Mouse (Mus musculus) liver, embryonic 16.5 days (tissue): ENCODE measurements at regions not wholly inside any gene's neighbourhood (a gene's known extent, or its start where the extent isn't known, plus 50 kb on each side); places are given as distances from the start of the nearest gene placed in this dataset.
"Not testable (repeated sequence)": the region's sequence is repeated elsewhere in the genome, so short reads cannot be mapped to it uniquely, and the experiment has no call there.

Source experiments
- ATAC-seq: fragments of 200-750 bp; cut with Nextera tagmentation; 2 replicates; pipeline ENCODE4 v1.8.0; 2017; ENCODE audit warnings: low read depth, mild to moderate bottlenecking, moderate number of reproducible peaks, moderate library complexity
- H3K27ac ChIP-seq: fragments of 300-500 bp; sonication (generic); 2 replicates; pipeline ENCODE4 v1.5.1; 2014; ENCODE audit warnings: mild to moderate bottlenecking, low read length
- H3K27me3 ChIP-seq: fragments of 300-500 bp; sonication (generic); 2 replicates; pipeline ENCODE4 v1.6.1; 2014; ENCODE audit warnings: low read depth, low read length, mixed read lengths; ENCODE audit not compliant: control insufficient read depth, insufficient read depth
- H3K36me3 ChIP-seq: fragments of 300-500 bp; sonication (generic); 2 replicates; pipeline ENCODE4 v1.6.1; 2014; ENCODE audit warnings: mild to moderate bottlenecking; ENCODE audit not compliant: control insufficient read depth, insufficient read depth
- H3K4me1 ChIP-seq: fragments of 300-500 bp; sonication (generic); 2 replicates; pipeline ENCODE4 v1.6.1; 2014; ENCODE audit warnings: low read depth, low read length, mixed read lengths; ENCODE audit not compliant: control insufficient read depth
- H3K4me2 ChIP-seq: fragments of 300-500 bp; sonication (generic); 2 replicates; pipeline ENCODE4 v1.6.1; 2014; ENCODE audit warnings: low read depth, low read length, mixed read lengths
- H3K4me3 ChIP-seq: fragments of 300-500 bp; sonication (generic); 2 replicates; pipeline ENCODE4 v1.5.1; 2014; ENCODE audit warnings: low read depth, mild to moderate bottlenecking, low read length
- H3K9ac ChIP-seq: fragments of 300-500 bp; sonication (generic); 2 replicates; pipeline ENCODE4 v1.6.1; 2014; ENCODE audit warnings: low read depth, low read length
- H3K9me3 ChIP-seq: fragments of 300-500 bp; sonication (generic); replicated peaks from 2 replicates; pipeline ENCODE4 v1.6.1; 2016; ENCODE audit warnings: low read length; ENCODE audit not compliant: control insufficient read depth
- WGBS: fragments of 180-500 bp; shearing (Covaris S2); extraction: QIAGEN DNeasy Blood & Tissue Kit; methylation state at CpG from one replicate; pipeline ENCODE4 v1.1.7; 2014; ENCODE audit not compliant: insufficient replicate concordance; 5-methylcytosine and 5-hydroxymethylcytosine counted together

DNA sequence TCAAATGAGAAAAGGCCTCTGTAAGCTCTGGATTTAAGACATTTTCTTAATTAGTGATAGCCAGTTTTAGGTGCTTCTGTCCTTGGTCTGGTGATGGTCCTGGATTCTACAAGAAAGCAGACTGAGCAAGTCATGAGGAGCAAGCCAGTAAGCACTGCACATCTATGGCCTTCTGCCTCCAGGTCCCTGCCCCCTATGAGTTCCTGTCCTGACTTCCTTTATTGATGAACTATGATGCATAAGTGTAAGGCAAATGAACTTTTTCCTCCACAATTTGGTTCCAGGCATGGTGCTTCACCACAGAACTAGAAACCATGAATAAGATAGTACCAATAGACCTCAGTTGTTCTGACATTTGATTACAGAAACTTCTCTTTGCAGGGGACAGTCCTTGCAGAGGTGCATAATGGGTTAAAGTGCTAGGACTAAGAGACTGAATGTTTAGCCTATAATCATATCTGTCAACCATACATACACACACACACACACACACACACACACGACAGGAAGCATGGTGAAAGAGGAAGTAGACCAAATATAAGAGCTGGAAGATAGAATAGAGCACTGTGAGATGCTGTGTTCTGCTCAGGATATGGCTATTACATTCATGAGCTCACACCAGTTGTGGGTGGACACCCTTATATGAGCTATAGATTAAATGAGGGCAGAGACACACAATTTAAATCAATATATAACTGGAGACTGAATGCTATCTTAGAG lies 121.3 kb upstream of the Sec61g start:
- Histone ChIP-seq H3K36me3 (no peaks in the 10 kb centered on the region), H3K9ac (no peak overlapping the region), H3K4me2 (no peak overlapping the region), H3K27me3 (no peaks in the 10 kb centered on the region), H3K9me3 (no peaks in the 10 kb centered on the region), H3K27ac (no peak overlapping the region), H3K4me1 (no peaks in the 10 kb centered on the region), H3K4me3 (no peak overlapping the region)
- no peak for ATAC-seq
- 0% methylated on average over 1 of the region's 1 CpGs for WGBS

DNA sequence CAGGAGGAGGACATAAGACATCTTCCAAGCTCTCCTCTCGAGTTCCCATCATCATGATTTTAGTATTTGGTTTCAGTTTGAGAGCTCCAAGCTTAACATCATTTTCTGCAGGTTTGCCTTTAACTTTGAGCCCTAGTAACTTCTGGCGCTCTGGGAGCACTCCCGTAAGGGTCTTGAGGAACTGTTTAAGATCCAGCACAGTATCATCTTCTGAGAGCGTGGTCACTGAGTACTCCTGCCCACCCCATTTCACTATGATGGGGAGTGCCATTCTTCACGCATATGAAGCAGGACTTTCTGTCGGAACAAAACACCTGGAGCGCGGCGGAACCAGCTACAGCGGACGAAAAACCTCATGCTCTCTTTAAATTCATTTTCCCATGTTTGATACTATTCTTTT lies 116.2 kb upstream of the Egfr start:
- not testable (repeated sequence) for H3K27me3 ChIP-seq, H3K36me3 ChIP-seq, H3K27ac ChIP-seq, H3K4me2 ChIP-seq, ATAC-seq, H3K4me3 ChIP-seq, H3K9me3 ChIP-seq, H3K4me1 ChIP-seq, H3K9ac ChIP-seq
- WGBS, result 79% methylated on average over 11 of the region's 11 CpGs

DNA sequence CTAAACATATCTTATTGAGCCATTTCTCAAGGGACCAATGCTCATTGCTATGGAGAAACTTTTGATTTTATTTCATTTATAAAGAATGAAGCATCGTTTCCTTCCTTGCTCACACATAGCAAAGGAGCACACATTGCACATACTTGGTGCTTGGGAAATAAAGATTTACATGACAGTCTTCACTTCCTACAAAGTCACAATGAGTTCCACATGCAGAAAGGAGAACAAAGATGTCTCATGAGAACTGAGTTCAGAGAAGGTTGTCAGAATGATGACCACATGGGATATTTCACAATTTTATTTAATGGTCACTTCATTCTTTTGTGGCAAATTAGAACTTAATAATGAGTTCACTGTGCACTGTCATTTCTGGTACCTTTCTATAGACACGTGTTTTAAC lies 114.3 kb upstream of the Egfr start:
- Histone ChIP-seq H3K36me3 (no peaks in the 10 kb centered on the region), H3K4me2 (no peak overlapping the region), H3K9me3 (no peaks in the 10 kb centered on the region), H3K4me1 (no peaks in the 10 kb centered on the region), H3K27me3 (no peaks in the 10 kb centered on the region), H3K27ac (no peak overlapping the region), H3K9ac (no peak overlapping the region), H3K4me3 (no peak overlapping the region)
- WGBS, result 52% methylated on average over 2 of the region's 2 CpGs
- no peak for ATAC-seq

DNA sequence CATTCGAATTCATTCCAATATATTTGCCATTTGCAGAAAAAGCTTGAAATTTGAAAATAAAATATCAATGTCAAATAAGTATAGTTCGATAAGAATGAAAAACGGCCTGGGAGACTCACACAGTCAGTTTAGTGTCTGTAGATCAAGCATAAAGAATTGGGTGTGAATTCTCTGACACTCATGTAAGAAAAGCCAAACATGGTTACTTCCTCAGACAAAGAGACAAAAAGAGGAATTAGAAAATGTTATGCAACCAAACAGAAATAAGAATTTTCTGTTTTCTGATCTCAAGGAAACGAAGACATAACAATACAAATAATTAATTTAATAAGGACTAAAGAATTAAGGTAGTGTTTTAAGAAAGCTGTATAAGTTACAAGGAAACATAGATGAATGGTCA lies 113.7 kb upstream of the Egfr start:
- H3K36me3 ChIP-seq, result no peaks in the 10 kb centered on the region
- no peak overlapping the region for H3K27ac ChIP-seq
- no peak overlapping the region for H3K9ac ChIP-seq
- no peak overlapping the region for H3K4me3 ChIP-seq
- no peaks in the 10 kb centered on the region for H3K27me3 ChIP-seq
- no peaks in the 10 kb centered on the region for H3K9me3 ChIP-seq
- ATAC-seq, result no peak
- H3K4me1 ChIP-seq, result no peaks in the 10 kb centered on the region
- H3K4me2 ChIP-seq, result no peak overlapping the region
- WGBS, result 48% methylated on average over 4 of the region's 4 CpGs

DNA sequence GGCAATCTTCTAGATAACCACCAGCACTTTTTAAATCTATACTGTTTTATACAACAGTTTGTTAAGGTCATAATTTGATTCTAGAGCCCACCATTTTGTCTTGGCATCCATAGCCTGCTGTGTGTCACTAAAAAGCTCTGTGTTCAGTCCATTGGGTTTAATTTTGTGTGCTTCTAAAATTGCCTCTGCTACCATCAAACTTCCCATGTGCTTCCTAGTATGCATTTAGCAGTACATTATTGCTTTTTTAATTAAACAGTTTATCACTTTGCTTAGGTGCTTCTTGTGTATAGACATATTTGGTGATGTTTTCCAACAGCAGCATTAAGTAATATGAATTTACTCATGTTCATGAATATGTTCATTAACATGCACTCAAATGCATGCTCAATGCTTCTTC lies 102.4 kb upstream of the Egfr start:
- Histone ChIP-seq H3K36me3 (no peaks in the 10 kb centered on the region), H3K4me1 (no peaks in the 10 kb centered on the region), H3K27ac (no peak overlapping the region), H3K27me3 (no peaks in the 10 kb centered on the region), H3K4me3 (no peak overlapping the region), H3K9me3 (no peaks in the 10 kb centered on the region), H3K4me2 (no peak overlapping the region), H3K9ac (no peak overlapping the region)
- ATAC-seq, result no peak

DNA sequence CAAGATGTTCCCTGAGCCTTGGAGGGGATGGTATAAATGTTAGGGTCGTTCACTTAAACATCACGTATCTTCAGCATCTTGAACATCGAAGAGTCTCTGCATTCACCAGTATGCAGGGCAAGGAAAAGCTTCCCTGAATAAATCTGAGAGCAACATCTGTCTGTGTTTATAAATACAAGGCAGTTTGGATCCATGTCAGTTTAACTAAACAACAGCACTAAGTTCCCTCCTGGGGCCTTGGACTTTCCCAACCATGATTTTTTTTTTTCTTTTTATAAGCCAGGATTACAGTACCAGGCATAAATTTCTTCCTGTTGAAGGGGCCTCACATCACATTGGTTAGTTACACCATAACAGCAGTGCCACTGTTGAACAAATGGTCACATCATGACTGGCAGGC lies 88.2 kb upstream of the Egfr start:
- no peak overlapping the region for H3K27ac ChIP-seq
- 72% methylated on average over 3 of the region's 3 CpGs for WGBS

DNA sequence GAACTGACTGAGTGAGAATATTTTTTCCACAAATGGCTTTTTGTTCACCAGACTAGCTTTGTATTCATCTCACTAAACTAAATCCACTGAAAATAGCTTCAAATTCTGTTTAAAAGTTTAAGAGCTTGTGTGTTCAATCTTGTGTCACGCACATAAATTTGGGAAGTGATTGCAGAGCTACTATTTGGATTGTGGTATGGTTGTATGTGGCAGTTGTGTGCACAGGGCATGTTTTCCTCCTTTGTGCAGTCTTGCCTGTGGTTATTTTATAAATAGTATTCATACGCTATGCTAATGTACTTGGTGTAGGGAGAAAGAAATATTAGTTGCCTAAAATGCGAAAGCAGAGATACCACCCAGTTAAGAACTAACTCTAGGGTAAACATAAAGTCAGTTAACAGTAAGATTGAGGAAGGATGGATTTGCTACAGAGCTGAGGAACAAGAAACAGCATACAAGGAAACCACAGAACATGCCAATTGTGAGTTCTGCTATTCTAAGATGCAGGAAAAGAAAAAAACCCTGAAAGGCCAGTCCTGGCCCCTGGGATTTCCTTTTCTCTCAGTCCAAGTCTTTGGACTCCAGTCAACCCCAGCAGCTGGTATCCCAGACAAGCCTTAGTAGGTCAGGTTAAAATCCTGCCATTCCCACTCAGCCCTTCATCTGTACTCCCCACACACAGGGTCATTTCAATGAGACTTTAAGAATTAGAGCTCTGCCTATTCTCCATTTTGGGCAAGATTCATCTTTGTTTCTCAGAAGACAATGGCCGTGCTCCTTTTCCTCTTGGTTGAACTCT lies 82.4 kb upstream of the Egfr start:
- Histone ChIP-seq H3K27ac (no peak overlapping the region), H3K4me1 (no peaks in the 10 kb centered on the region), H3K9ac (no peak overlapping the region), H3K4me3 (no peak overlapping the region), H3K4me2 (no peak overlapping the region), H3K36me3 (no peaks in the 10 kb centered on the region), H3K9me3 (no peaks in the 10 kb centered on the region), H3K27me3 (no peaks in the 10 kb centered on the region)
- no peak for ATAC-seq
- WGBS, result 35% methylated on average over 4 of the region's 4 CpGs

More for the DNA sequence above, 88.2 kb upstream of the Egfr start:
- H3K4me1 ChIP-seq, result no peaks in the 10 kb centered on the region
- no peaks in the 10 kb centered on the region for H3K9me3 ChIP-seq
- H3K4me3 ChIP-seq, result no peak overlapping the region
- no peak overlapping the region for H3K9ac ChIP-seq
- H3K4me2 ChIP-seq, result no peak overlapping the region
- no peaks in the 10 kb centered on the region for H3K27me3 ChIP-seq
- no peaks in the 10 kb centered on the region for H3K36me3 ChIP-seq
- no peak for ATAC-seq

DNA sequence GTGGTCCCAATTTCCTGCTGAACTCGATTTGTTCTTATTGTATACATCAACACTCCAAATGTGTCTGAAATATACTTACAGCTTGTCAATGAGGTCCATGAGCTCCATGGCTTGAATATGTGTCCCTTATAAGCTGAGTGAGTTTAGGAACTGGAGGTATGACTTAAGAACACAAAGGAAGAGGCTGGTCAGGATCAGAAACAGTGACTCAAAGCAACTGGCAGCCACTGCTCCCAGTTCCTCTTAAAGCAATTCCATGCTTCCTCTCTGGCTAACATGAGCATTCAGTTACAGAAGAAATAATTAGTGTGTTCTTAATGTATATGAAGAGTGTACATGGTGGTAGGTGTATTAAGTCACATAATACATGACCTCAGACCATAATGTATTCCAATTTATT lies 81.7 kb upstream of the Egfr start:
- Histone ChIP-seq H3K27me3 (no peaks in the 10 kb centered on the region), H3K4me2 (no peak overlapping the region)
- 41% methylated on average over 1 of the region's 1 CpGs for WGBS

DNA sequence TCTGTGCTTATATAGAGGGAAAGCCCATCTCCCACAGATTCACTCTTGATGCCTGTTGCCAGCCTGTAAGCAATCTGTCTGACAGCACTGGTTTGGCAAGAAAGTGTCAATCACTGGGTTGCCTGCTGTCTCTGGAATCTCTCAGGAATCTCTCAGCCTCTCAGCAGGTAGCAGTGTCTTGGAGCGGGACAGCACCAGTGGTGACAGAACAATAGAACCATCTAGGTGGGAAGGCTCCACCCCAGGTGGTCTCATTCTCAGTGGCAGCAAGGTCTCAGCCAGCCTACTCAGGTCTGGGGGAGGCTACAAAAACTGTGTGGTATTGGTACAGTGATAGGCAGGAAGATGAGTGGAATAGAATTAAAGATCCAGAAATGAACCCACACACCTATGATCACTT lies 76.1 kb upstream of the Egfr start:
- not testable (repeated sequence) for ATAC-seq, H3K9me3 ChIP-seq, H3K27ac ChIP-seq, H3K36me3 ChIP-seq, H3K4me1 ChIP-seq, H3K4me3 ChIP-seq, H3K27me3 ChIP-seq, H3K4me2 ChIP-seq, H3K9ac ChIP-seq
- WGBS, result 37% methylated on average over 1 of the region's 1 CpGs

More for the DNA sequence above, 81.7 kb upstream of the Egfr start:
- Histone ChIP-seq H3K27ac (no peak overlapping the region), H3K4me1 (no peaks in the 10 kb centered on the region), H3K36me3 (no peaks in the 10 kb centered on the region), H3K9ac (no peak overlapping the region), H3K9me3 (no peaks in the 10 kb centered on the region), H3K4me3 (no peak overlapping the region)
- no peak for ATAC-seq
